Mouse (Mus musculus): ENCODE measurements at regions not wholly inside any gene's neighbourhood (a gene's known extent, or its start where the extent isn't known, plus 50 kb on each side); places are given as distances from the start of the nearest gene placed in this dataset.

GRCm38 (mm10) chr10:83819266-83819949 lies 96.7 kb downstream of the 1500009L16Rik start:
- peak; percentile 90 for DNase-seq

GRCm38 (mm10) chr10:83819950-83820275 lies 97.2 kb downstream of the 1500009L16Rik start:
- no peak for DNase-seq

GRCm38 (mm10) chr10:83821089-83821488 lies 98.4 kb downstream of the 1500009L16Rik start:
- DNase-seq: no peak

GRCm38 (mm10) chr10:83826105-83826504 lies 103.4 kb downstream of the 1500009L16Rik start:
- DNase-seq: no peak

- no peak for DNase-seq
Observed at GRCm38 (mm10) chr10:83836351-83836750, 113.7 kb downstream of the 1500009L16Rik start.

GRCm38 (mm10) chr10:83840226-83840625 lies 117.6 kb downstream of the 1500009L16Rik start:
- no peak for DNase-seq

- DNase-seq: peak; percentile 45
Observed at GRCm38 (mm10) chr10:83850881-83851280, 128.2 kb downstream of the 1500009L16Rik start.

GRCm38 (mm10) chr10:83852194-83852593 lies 129.5 kb downstream of the 1500009L16Rik start:
- no peak for DNase-seq

- DNase-seq: no peak
Observed at GRCm38 (mm10) chr10:83852806-83853205, 130.1 kb downstream of the 1500009L16Rik start.

- no peak for DNase-seq
Observed at GRCm38 (mm10) chr10:83857794-83858442, 135.3 kb downstream of the 1500009L16Rik start.

GRCm38 (mm10) chr10:83858689-83859088 lies 136.0 kb downstream of the 1500009L16Rik start:
- DNase-seq: no peak

GRCm38 (mm10) chr10:83859633-83860032 lies 137.0 kb downstream of the 1500009L16Rik start:
- DNase-seq: no peak

GRCm38 (mm10) chr10:83861574-83862190 lies 139.0 kb downstream of the 1500009L16Rik start:
- DNase-seq: no peak

GRCm38 (mm10) chr10:83864591-83864990 lies 141.9 kb downstream of the 1500009L16Rik start:
- no peak for DNase-seq

- no peak for DNase-seq
Observed at GRCm38 (mm10) chr10:83865929-83866328, 143.3 kb downstream of the 1500009L16Rik start.

GRCm38 (mm10) chr10:83871736-83872400 lies 149.2 kb downstream of the 1500009L16Rik start:
- DNase-seq: peak; percentile 39

- DNase-seq: no peak
Observed at GRCm38 (mm10) chr10:83878745-83879144, 156.1 kb downstream of the 1500009L16Rik start.

GRCm38 (mm10) chr10:83882119-83882890 lies 159.6 kb downstream of the 1500009L16Rik start:
- DNase-seq: peak; percentile 65

GRCm38 (mm10) chr10:83882891-83883185 lies 160.2 kb downstream of the 1500009L16Rik start:
- DNase-seq: peak; percentile 50

- DNase-seq: no peak
Observed at GRCm38 (mm10) chr10:83884553-83884952, 161.9 kb downstream of the 1500009L16Rik start.

- no peak for DNase-seq
Observed at GRCm38 (mm10) chr10:83888587-83888986, 165.9 kb downstream of the 1500009L16Rik start.

GRCm38 (mm10) chr10:83895741-83896150 lies 173.1 kb downstream of the 1500009L16Rik start:
- DNase-seq: peak; percentile 70

- no peak for DNase-seq
Observed at GRCm38 (mm10) chr10:83896160-83896559, 173.5 kb downstream of the 1500009L16Rik start.
